Mouse (Mus musculus) cerebral cortex, adult 2 months (tissue): ENCODE data around the gene Pip4k2c.

Experiments
- WGBS: fragments of 180-500 bp; shearing (Covaris S2); methylation state at CpG from one replicate; pipeline ENCODE4 v1.1.7; 2018; 5-methylcytosine and 5-hydroxymethylcytosine counted together

Gene Pip4k2c

DNA sequence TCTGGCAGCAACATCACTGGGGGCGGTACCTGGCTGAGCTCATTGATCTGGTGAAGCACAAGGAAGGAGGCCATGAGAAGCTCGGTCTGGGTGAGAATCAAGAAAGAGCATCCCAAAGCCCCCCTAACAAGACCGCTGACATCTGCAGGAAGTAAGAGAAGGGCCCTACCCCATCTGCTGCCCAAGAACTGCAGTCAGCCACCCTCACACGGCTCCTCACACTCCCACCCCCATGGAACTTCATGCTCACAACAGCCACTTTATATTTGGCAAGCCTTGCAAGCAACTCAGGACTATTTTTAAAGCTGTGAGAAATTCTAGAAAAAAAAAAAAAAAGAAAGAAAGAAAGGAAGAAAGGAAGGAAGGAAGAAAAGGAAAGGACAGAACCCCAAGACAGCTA is 2.5 kb downstream of the Pip4k2c start:
- WGBS: 42% methylated on average over 4 of the region's 4 CpGs

DNA sequence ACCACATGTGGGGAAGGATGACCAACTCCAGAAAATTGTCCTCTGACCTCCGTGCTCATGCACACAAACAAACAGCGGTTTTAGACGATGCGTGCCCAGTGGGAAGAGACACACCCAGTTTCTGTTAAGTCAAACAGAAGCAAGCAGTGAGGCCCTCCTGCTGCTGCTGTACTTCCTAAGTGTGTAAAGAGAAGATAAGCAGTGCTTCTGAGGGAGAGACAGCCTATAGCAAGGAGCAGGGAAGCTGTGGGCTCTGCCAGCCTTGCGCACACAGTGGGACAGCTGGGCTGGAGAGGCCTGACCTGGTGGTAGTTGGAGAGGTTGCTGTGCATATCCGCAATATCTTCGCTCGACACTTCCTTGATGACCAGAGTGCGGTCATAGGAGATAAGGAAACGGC is 6.0 kb downstream of the Pip4k2c start:
- 86% methylated on average over 10 of the region's 10 CpGs for WGBS

DNA sequence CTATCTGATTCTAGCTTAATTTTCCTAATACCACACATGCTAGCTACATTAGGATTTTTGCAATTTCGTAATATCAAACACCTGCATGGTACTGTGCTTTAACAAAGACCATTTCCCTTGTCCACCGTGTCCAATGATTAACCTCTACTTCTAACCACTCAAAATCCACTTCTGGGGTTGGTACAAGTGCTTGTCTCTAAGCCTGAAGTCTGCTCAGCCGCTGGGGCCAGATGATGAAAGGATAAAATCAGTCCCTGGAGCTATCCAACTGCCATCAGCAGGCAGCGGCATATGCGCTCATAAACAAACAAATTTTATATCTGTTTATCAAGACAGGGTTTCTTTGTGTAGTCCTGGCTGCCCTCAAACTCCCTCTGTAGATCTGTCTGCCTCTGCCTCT is 6.8 kb downstream of the Pip4k2c start:
- WGBS: 94% methylated on average over 5 of the region's 5 CpGs

DNA sequence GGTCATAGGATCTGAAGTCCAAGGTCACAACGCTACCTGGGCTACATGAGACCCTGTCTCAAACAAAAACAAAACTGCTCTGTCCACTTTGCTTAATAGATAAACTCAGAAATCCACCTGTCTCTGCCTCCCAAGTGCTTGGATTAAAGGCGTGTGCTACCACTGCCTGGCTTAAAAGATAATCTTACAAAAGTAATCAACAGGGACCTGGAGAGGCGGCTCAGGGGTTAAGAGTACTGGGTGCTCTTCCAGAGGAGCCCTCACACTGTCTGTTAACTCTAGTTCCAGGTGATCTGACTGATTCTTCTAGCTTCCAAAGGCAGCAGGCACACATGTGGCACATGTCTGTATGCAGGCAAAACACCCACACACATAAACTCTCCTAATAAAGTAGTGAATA is 8.3 kb downstream of the Pip4k2c start:
- 90% methylated on average over 3 of the region's 3 CpGs for WGBS

DNA sequence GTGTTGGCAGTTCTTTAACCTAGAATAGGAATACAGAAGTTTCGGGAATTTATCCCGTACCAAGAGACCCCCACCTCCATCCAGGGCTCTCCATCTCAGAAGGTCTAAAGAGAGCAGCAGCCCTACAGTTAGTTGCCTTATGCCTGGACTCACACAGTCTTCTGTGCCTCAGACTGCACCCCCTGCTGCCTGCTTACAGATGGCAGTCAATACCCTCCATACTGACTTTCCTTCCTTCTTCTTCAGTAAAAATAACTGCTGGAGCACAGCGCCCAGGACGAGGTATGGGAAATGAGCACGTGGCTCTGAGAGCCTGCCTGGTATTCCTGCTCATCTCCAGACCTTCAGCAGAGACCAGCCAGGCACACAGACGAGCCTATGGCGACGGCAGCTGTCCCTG is 11.1 kb downstream of the Pip4k2c start:
- WGBS: 57% methylated on average over 8 of the region's 8 CpGs

DNA sequence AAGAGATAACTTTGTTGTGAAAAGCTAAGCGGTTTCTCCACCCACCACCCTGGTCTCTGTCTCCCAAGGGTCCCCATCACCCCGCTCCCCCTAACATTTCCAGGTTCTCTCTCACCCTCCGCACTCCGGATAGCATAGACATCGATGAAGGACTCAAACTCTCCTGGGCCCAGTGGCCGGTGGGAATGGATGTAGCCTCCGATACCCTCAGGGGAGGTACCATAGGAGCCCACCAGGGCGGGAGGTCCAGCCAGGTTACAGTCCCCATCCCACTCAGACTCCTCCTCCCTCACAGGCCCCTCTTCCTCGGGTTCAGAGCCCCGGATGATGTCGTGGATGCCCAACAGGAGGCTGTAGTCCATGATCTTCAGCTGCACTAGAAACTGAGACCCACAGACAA is 11.9 kb downstream of the Pip4k2c start:
- WGBS: 77% methylated on average over 11 of the region's 11 CpGs

DNA sequence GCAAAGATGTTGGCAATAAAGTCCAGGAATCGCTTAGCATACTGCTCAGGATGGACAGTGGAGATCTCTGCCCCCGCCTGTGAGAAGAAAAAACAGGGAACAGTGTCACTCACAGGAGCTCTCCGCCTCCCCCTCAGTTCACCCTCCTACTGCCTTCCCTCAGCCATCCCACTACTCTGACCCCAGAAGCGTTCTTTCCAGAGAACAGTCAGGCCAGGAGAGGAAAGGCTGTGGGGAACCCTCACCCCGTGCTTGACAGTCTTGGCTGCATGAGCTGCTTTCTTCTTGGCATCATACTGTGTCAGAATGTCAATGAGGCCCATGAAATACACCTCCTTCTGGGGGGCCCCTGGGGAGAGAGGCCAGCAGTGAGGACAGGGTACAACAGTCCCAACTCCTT is 12.3 kb downstream of the Pip4k2c start:
- 44% methylated on average over 5 of the region's 5 CpGs for WGBS

DNA sequence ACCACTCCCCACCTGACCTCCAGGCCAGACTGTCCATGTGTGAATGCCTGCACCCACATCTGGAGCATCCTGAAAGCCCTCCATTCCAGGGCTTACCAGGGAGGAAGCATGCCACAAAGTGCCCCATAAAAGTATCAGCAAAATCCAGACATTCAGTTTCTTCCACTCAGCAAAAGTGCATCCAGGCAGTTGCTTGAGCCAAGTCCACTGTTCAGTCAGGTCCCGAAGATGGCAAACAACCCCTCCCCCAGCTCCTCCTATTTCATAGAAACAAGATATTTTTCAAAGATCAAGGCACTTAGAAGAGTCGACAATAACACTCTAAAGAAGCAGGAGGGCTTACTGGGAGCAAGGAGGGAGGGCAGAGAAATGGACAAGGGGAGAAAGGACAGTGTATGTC is 12.9 kb downstream of the Pip4k2c start:
- WGBS: 34% methylated on average over 2 of the region's 2 CpGs

DNA sequence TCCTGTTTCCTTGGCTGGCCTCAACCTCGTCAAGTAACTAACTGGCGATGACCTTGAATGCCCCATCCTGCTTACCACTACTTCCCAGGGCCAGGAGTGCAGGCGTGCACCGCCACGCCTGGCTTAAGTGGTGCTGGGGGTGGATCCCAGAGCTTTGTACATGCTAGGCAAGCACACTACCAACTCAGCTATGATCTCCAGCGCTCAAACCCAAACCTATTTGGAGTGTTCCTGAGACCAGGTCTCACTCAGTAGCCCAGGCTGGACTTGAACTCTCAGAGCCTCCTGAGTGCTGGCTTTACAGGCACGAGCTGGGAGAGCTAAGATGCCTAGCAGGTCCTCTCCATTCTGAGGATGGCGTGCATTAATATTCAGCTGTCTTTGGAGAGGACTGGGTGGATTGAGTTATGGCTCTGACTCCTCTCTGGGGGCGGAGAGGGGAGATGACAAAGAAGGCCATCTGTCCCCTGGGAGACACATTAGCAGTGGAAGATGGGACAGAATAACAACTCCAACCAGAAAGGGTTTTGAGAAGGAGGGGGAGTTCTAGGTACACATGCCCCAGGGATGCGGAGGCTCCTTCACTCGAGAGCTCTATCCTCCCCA is 13.8 kb downstream of the Pip4k2c start:
- 61% methylated on average over 11 of the region's 11 CpGs for WGBS

DNA sequence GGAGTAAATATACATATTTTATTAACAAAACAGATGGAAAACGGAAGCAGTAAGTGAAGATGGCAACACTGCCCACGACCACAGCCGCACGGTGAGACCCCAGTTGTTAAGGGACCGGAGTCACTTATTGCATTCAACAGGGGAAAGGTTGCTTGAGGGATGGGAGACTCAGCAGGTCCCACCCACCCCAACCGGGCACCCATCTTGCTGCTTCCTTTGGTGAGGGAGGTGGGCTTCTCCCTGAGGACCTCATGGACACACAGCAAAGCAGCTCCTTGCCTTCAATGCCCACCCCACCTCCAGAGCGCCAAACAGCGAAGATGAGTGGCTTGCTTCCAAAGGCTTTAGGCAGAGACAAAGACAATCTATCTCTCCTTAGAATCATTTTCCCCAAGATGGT is 14.3 kb downstream of the Pip4k2c start:
- 74% methylated on average over 8 of the region's 8 CpGs for WGBS

DNA sequence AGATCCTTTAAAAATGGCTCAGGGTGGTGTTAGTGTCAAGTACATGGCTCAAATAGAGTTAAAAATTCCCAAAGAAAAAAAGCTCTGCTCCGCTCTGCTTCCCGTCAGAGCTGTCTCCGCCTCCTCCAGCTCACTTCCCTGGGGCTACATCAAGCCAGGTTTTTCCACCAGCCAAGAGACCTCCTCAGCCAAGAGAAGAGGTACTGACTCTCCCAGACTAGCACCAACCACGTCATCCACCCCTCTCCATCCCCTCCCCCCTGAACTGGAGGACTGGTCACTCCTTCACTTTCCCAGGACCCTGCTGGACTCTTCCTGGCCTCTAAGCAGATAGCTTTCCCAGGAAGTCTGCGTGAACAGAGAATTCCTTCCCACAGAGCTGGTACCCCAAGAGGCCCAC is 15.0 kb downstream of the Pip4k2c start:
- 3% methylated on average over 5 of the region's 5 CpGs for WGBS

DNA sequence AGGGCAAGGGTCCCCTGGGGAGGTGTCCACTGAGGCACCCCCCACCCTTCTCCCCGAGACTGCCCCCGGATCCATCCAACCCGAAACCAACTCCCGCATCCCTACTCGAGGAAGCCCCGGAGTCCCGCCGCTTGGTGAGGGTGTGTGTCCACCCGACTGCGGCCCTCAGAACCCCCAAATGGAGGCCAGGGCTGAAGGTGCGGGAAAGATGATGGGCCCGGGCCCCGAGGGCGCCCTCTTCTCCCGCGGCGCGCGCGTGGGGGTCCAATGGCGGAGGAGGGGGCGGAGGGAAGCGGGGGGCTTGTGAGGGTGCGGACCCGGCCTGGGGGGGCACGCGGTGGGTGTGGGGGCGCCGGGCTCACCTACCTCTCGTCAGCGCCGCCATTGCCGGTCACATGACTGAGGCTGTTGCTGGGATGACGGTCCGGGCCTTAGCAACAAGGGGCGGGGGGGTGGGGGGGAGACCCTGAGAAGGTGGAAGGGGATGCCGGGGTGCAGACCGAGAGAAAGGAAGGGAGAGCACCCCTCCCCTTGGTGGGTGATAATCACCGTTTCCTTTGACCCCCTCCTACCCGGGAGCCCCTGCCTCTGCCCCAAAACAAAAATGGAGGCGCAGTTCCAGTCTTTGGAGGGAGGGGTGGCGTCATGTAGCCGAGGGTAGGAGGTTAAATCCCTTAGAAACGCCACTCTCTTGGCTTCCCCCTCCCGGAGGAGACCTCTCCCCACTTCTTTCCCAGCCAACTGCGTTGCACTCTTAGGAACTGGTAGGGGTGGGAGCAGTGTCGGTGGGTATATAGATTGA is 15.9 kb downstream of the Pip4k2c start, which contains the start of gene Dtx3:
Dtx3 (minus strand) TSS at position 401 of the 802 bp plus-strand sequence.
- 1% methylated on average over 46 of the region's 47 CpGs for WGBS

DNA sequence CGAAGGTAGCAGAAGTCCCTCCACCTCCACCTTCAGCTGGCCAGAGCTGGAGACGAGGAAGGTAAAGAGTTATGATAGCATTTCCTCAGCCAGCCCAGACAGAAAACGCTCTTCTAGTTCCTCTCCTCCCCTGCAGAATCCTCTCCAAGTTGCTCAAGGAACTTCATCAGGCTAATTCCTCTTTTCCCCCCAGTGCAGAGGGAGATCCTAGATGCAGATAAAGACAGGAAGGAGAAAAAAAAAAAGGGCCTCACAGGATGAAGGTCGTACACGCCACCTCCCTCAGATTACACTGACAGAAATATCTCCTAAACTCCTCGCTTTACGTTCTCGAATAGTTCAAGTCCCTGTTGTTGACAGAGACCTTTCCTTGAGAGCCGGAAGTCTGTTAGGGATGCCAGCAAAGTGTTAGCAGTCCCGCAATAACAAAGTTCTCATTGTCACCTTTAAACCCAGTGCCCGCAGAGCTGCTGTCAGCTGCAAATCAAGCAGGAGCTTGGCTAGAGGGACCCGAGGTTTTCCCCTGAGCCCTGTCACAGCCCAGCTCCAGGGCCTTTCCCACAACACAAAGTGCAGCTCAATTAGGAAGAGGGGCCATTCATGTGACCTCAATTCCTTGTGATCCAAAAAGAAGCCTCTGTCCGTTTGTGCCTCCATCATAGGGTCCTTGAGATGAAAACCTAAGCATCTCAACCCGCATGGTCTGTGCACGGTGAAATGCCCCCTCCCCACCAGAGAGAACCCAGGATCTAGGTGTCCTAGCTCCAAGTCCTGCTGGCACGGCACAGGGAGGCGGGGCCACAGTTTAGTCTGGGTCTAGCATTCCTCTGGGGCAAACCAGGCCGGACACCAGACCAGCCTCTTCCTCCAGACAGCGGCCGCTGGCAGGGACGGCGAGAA is 16.7 kb downstream of the Pip4k2c start:
- WGBS: 6% methylated on average over 22 of the region's 22 CpGs

DNA sequence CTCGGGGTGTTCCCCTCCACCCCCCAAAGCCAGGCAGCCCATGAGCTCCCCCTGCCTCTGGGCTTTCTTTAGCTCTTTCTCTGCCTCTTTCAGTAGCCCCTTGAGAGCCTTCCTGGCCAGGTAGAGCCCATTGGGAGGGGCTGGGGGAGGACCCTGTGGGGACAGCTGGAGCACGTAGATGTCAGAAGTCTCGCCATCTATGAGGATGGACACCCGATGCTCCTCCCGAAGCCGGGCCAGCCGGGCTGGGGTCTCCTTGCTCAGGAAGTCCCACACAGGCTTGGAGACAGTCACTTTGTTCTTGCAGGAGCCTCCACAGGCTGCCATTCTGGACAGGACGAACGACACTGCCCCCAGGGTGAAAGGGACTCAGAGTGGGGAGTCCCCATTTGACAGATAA is 18.4 kb downstream of the Pip4k2c start:
- 86% methylated on average over 9 of the region's 9 CpGs for WGBS

DNA sequence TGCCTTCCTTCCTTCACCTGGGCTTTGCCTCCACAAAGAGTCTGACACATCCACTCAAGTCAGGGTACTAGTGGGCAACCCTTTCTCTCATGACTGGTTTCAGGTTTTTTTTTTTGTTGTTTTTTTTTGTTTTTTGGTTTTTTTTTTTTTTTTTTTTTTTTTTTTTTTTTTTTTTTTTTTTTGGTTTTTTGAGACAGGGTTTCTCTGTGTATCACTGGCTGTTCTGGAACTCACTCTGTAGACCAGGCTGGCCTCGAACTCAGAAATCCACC is 19.4 kb downstream of the Pip4k2c start:
- 77% methylated on average over 1 of the region's 1 CpGs for WGBS

DNA sequence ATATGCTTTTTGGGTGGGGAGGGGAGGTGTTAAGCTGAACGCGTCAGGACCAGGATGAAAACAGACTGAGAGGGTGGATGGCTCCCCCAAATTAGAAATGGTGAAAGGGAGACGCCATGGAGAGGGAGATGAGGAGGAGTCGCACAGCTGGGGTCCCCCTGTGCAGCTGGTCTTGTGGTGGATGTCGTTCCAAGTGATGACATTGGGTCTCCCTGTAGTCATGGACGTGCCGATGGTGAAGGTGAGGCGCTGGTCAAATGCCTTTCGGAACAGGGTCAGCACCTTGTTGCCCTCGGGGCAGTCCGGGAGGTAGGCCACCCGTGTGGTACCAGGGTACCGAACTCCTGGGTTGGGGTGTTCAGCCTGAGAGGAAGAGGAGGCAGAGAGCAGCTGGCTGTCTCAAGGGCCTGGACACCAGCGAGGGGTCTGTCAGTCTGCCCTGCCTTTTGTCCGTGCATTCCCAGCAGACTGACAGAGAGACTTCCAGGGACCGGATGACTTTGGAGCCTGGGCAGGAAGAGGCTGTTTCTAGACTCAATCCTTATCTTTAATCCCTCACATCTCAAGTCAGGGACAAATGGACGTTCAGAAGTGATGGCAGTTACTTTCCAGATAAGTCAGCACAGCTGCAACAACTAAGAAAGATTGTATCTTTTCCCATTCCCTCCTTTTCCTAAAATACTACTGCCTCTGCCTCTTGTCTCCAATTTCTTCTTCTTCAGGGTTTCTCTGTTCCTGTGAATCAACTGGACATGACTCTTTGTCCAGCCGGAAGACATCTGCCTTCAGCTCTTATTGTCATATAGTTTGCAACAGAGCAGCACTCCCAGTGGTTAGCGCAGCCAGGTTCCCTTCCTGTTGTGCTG is 20.0 kb downstream of the Pip4k2c start:
- WGBS: 67% methylated on average over 19 of the region's 19 CpGs

DNA sequence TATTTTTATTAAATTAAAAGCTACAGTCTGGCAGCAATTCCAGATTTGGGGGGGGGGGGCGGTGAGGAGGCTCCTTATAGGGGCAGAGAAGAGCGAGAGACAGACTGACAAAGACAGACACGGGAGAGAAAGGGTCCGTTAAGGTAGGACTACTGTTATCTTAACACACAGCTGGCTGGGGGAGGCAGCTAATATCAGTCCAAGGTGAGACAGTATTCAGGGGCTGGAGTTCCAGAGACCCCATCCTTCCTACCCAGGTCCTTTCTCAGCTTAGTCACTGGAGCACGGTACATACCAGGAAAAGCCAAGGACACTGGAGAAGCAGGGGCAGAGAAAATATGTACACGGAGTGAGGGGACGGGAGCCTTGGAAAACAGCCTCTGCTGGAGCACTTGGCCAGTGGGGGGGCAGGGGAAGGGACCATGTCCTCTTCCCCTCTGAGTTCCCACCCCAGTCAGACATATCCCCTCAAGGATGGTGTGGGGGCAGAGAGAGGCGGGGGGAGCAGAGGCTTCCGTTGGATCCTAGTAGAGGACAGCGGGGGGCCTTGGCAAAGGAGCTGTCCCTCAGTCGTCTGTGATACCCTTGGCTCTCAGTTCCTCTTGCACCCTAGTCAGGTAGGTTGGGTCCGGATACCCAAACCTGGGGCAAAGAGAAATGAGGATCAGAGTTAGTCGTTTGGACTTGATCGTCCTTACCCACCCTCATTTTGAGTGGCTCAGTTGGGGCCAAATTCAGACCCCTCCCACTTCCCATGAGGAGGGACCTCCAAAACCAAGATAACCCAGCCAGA is 20.8 kb downstream of the Pip4k2c start:
- 48% methylated on average over 14 of the region's 14 CpGs for WGBS

DNA sequence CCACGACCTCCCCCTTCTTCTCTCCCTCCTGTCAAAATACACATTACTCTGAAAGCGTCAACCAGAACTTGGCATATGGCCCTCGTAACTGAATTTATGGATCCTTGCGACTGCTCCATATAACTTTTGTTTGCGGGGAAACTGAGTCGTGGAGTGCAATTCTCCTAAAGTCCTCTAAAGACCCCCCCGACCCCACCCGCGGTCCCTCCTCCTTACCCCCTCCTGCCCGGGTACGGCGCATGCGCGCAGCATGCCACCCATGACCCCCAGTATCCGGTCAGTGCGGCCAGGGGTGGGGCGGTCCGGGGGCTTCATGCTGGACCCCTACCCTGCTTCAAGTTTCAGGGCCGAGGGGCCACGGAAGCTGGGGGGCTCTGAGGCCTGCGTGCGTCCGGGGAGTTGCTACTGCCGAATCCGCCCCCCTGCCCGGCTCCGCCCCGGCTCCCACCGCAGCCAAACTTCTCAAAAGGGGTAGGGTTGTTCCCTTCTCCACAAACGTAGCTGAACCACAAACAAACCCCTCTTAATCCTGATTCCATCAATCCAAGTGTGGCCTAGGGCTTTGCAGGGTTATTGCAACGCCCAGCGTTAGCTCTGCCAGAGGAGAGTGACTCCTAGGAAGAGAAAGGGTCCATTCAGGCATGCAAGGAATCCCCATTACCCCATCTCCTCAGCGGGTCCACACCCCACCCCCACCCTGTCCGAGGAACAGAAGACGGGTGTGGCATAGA is 21.6 kb downstream of the Pip4k2c start, which contains the start of gene Arhgef25:
Arhgef25 (minus strand) TSS at position 433 of the 731 bp plus-strand sequence.
- WGBS: 10% methylated on average over 35 of the region's 35 CpGs

DNA sequence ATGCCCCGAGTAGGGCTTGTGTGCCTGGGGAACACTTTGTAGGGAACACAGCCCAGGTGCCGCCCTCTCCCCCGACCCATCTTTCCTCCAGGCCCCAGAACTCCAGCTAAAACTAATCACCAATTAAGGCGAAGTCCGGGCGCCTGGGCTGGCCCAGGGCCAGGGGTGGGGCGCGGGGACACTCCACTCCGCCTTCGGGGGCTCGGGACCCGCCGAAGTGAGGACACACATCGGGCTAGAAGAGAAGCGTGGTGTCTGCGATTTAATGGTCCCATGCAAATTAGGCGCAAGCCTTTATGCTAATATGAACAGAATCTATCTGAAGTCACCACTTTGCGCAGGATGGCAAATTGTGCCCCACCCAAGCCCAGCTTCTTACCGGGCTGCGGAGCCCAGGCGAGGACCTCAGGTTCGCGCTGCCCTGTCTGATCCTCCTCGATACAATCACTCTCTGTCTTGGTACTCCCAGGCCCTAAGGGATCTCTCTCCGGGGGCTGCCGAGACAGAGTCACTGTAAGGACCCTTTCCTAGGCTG is 22.2 kb downstream of the Pip4k2c start:
- 3% methylated on average over 26 of the region's 26 CpGs for WGBS
